Mouse (Mus musculus) heart, adult 2 months (tissue): ENCODE measurements at regions not wholly inside any gene's neighbourhood (a gene's known extent, or its start where the extent isn't known, plus 50 kb on each side); places are given as distances from the start of the nearest gene placed in this dataset.

Experiments
- CTCF ChIP-seq: fragments of 200-600 bp; IDR thresholded peaks from 2 replicates; pipeline ENCODE4 v1.8.1; 2022; ENCODE audit warnings: antibody characterized with exemption, mild to moderate bottlenecking, moderate library complexity
- EP300 ChIP-seq: fragments of 200-500 bp; IDR thresholded peaks from 2 replicates; pipeline ENCODE4 v1.6.1; 2011; ENCODE audit warnings: low read depth, low read length, control low read depth; ENCODE audit not compliant: insufficient read depth
- POLR2A ChIP-seq: fragments of 200-500 bp; IDR thresholded peaks from 2 replicates; pipeline ENCODE4 v1.6.1; 2011; ENCODE audit warnings: mild to moderate bottlenecking, low read depth, low read length, control low read depth; ENCODE audit not compliant: insufficient read depth

DNA sequence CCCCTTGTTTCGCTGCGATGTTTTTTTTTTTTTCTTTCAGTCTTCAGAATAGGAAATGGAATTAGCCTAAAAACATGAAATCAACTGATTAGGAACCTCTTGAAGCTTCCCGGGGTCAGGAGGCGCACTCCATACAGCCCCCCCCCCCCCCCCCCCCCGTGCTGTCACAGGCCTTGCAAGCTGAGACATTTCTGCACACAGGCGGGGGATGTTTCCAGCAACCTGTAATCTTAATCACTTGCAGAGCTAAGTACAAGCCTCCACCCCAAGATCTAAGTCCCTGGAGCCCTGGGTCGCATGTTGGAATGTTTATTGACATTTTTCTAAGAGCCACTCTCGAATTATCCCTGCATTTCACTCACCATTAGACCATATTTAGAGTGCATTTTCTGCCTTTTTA lies 2381.4 kb upstream of the Gm7489 start:
- TF ChIP-seq POLR2A (no peak), CTCF (no peak), EP300 (no peak)
